Mouse (Mus musculus): ENCODE data around the gene 4932438H23Rik.

The 4932438H23Rik gene

GRCm38 (mm10) chr16:91009942-91010529, 84.9 kb downstream of the 4932438H23Rik start:
- peak; percentile 9 for DNase-seq (ENCODE audit: low read depth, low spot score)

- no peak for DNase-seq (ENCODE audit: low read depth, low spot score)
These were observed 89.9 kb downstream of the 4932438H23Rik start for GRCm38 (mm10) chr16:91004915-91005538.
